Mouse (Mus musculus) testis, adult 2 months (tissue): ENCODE results near the gene Chit1.

Experiments used
- CTCF ChIP-seq: fragments of 200-500 bp; IDR thresholded peaks from 2 replicates; pipeline ENCODE4 v1.5.1; 2012; ENCODE audit warnings: low read depth, mild to moderate bottlenecking, inconsistent platforms, low read length, moderate library complexity; ENCODE audit not compliant: control insufficient read depth, insufficient read depth, insufficient replicate concordance
- POLR2A ChIP-seq: fragments of 200-500 bp; IDR thresholded peaks from 2 replicates; pipeline ENCODE4 v1.6.1; 2012; ENCODE audit warnings: low read depth, mild to moderate bottlenecking, inconsistent platforms, low read length, moderate library complexity; ENCODE audit not compliant: control insufficient read depth

GRCm38 (mm10) chr1:134110449-134110848 lies 593 bp upstream of the Chit1 start:
- TF ChIP-seq POLR2A (no peak), CTCF (no peak)
